9 mouse cellular contexts compared by ENCODE assay signal in the genomic region with DNA sequence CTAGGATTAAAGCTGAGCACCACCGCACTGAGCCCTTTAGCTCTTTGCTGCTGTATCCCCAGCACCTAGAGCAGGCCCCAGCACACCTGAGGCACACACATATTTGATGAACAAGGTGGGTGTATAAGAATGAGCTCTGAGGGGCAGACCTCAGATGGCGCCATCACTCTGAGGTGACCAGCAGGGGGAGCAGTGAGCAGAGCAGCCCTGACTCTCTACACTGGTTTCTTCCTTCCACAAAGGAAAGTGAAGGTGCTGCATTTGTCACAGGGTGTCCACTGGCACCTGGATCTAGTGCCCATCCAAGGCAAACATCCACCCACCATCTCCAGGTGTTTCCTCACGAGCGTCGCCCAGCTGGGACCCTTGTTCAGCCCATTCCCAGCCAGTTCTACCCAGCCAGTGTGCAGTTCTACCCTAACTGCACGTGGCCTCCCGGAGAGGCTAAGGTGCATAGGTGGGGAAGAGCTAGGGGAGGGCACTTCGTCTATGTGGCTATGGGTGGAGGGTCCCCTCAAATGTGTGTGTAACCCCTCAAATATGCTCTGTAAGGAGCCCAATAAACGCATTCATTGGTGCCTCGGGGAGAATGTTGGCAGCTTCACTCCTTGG. TPM values are rescaled to one million over a fixed set of nuclear protein-coding genes. Genes with fewer than 3 reads are reported as not detected.
DNase-seq lines count a peak whose midpoint lies in the region; ATAC-seq and TF ChIP-seq lines count a peak whose summit lies in the region.
"Had no signal": no experiment of that assay in that cellular context is flagged by ENCODE, and none has a peak within 500 bp of the region (broad histone marks: within the 10 kb centered on the region; RNA-seq: fewer than 3 reads in every experiment).

No protein-coding gene starts in this region.

- H3K9ac ChIP-seq in CH12.LX (ENCODE audit: insufficient read depth, low read depth) = no peak overlapping the region
- no peak overlapping the region for H3K9ac ChIP-seq in heart, embryonic 12.5 days
- no peak overlapping the region for H3K9ac ChIP-seq in midbrain, postnatal 0 days (replicated peaks; ENCODE audit: low read length, poor library complexity, severe bottlenecking)
- H3K9ac ChIP-seq: liver, embryonic 15.5 days had no signal

- H3K36me3 ChIP-seq in CH12.LX (replicated peaks in 1 of 2; ENCODE audit: control insufficient read depth in 1 of 2, insufficient read depth in 1 of 2, low read length in 1 of 2) = no peaks in the 10 kb centered on the region
- H3K36me3 ChIP-seq in heart, embryonic 12.5 days = no peaks in the 10 kb centered on the region
- H3K36me3 ChIP-seq in midbrain, postnatal 0 days (ENCODE audit: insufficient read depth, low read length) = no peaks in the 10 kb centered on the region
- H3K36me3 ChIP-seq: liver, embryonic 15.5 days had no signal

- in situ Hi-C loops in CH12.LX (cut with MboI; ENCODE audit: low pct_ligation_motif_present, low pct_unique_long_range_greater_than_20kb, low sequenced_read_pairs) = no loop called here

- no peak overlapping the region for H3K4me3 ChIP-seq in CH12.LX (replicated peaks in 1 of 3; ENCODE audit: low read depth in 2 of 3, low read length in 2 of 3, poor library complexity in 1 of 3)
- no peak overlapping the region for H3K4me3 ChIP-seq in heart, embryonic 12.5 days
- H3K4me3 ChIP-seq in midbrain, postnatal 0 days (ENCODE audit: low read depth, low read length) = no peak overlapping the region
- H3K4me3 ChIP-seq: liver, embryonic 15.5 days had no signal

- peaks cover 3% of the 10 kb centered on the region in 2 experiments; a peak in 3 of 4 replicates for H3K4me1 ChIP-seq in CH12.LX (ENCODE audit: control insufficient read depth in 1 of 2, insufficient read depth in 2 of 2)
- no peaks in the 10 kb centered on the region for H3K4me1 ChIP-seq in heart, embryonic 12.5 days (replicated peaks)
- no peaks in the 10 kb centered on the region for H3K4me1 ChIP-seq in midbrain, postnatal 0 days (ENCODE audit: insufficient read depth, low read length)
- H3K4me1 ChIP-seq: liver, embryonic 15.5 days had no signal

- no peaks in the 10 kb centered on the region for H3K9me3 ChIP-seq in CH12.LX (replicated peaks; ENCODE audit: low read length)
- H3K9me3 ChIP-seq in heart, embryonic 12.5 days (replicated peaks) = no peaks in the 10 kb centered on the region
- H3K9me3 ChIP-seq in midbrain, postnatal 0 days (ENCODE audit: low read length) = no peaks in the 10 kb centered on the region
- H3K9me3 ChIP-seq: liver, embryonic 15.5 days had no signal

- H3K27ac ChIP-seq in CH12.LX (ENCODE audit: insufficient read depth, low read depth) = no peak overlapping the region
- no peak overlapping the region for H3K27ac ChIP-seq in heart, embryonic 12.5 days (ENCODE audit: poor library complexity, severe bottlenecking)
- no peak overlapping the region for H3K27ac ChIP-seq in midbrain, postnatal 0 days (ENCODE audit: low read depth, low read length)
- H3K27ac ChIP-seq: liver, embryonic 15.5 days had no signal

- intact Hi-C loops in gastrocnemius, postnatal 14 days (cut with DNase I; ENCODE audit: low total_unique reads) = loop anchor here (5.0 kb wide), 1 partner anchor 37 kb away; no protein-coding TSS in a partner anchor

- TF ChIP-seq RAD21 in CH12.LX (IDR thresholded peaks at IDR 0.05; ENCODE audit: low read depth, low read length) = peak; percentile 6

- H3K4me2 ChIP-seq in CH12.LX (ENCODE audit: insufficient read depth, low read depth, poor library complexity, severe bottlenecking) = no peak overlapping the region
- H3K4me2 ChIP-seq in heart, embryonic 12.5 days = no peak overlapping the region
- no peak overlapping the region for H3K4me2 ChIP-seq in midbrain, postnatal 0 days (ENCODE audit: low read depth, low read length, poor library complexity, severe bottlenecking)
- H3K4me2 ChIP-seq: liver, embryonic 15.5 days had no signal

- 0 out of 2 replicates have a peak, but pooled peaks have one; percentile 34 for ATAC-seq in heart, embryonic 12.5 days (ENCODE audit: insufficient number of reproducible peaks, low FRiP score)
- ATAC-seq in midbrain, postnatal 0 days (ENCODE audit: low FRiP score) = no peak

- TF ChIP-seq CTCF in CH12.LX (conservative IDR thresholded peaks at IDR 0.05 in 1 of 2, IDR thresholded peaks at IDR 0.05 in 1 of 2; ENCODE audit: low read depth in 2 of 2, low read length in 2 of 2) = peak; percentile 77 to 80
- peak; percentile 87 for TF ChIP-seq CTCF in midbrain, postnatal 0 days (IDR thresholded peaks at IDR 0.05)

- WGBS in heart, embryonic 12.5 days = 43% methylated on average over 10 of the region's 10 CpGs
- 48% methylated on average over 10 of the region's 10 CpGs for WGBS in midbrain, postnatal 0 days

- no peaks in the 10 kb centered on the region for H3K27me3 ChIP-seq in CH12.LX (replicated peaks)
- H3K27me3 ChIP-seq in heart, embryonic 12.5 days (replicated peaks) = no peaks in the 10 kb centered on the region
- no peaks in the 10 kb centered on the region for H3K27me3 ChIP-seq in midbrain, postnatal 0 days (ENCODE audit: insufficient read depth, low read length)

- no peak for TF ChIP-seq POLR2A in CH12.LX (IDR thresholded peaks at IDR 0.05; ENCODE audit: low read depth, low read length)

- dilution Hi-C loops in CH12.LX (cut with MboI; ENCODE audit: extremely low pct_ligation_motif_present, extremely low pct_unique_long_range_greater_than_20kb, low sequenced_read_pairs) = no loop called here

- no peaks in the 10 kb centered on the region for H3K79me2 ChIP-seq in CH12.LX (replicated peaks; ENCODE audit: control insufficient read depth, extremely low read depth, insufficient read depth, poor library complexity, severe bottlenecking)

- DNase-seq in gastrocnemius, postnatal 14 days = peak; percentile 43
- no peak for DNase-seq in gastrocnemius, adult 18-20 months (ENCODE audit: low spot score)
- peak; percentile 63 for DNase-seq in CH12.LX (ENCODE audit: extremely low read depth)
- DNase-seq in cerebellum, postnatal 10 days = peak; percentile 88 to 92
- peak; percentile 53 to 87 for DNase-seq in kidney, postnatal 36 days
- peak; percentile 64 for DNase-seq in midbrain, postnatal 0 days (ENCODE audit: low spot score)
- DNase-seq in frontal cortex, postnatal 36 days (ENCODE audit: low spot score in 2 of 2) = no peak

- no peak for TF ChIP-seq EP300 in CH12.LX (IDR thresholded peaks at IDR 0.05; ENCODE audit: low read length)

TF ChIP-seq in CH12.LX, 34 proteins besides CTCF, POLR2A, EP300 and RAD21:
- TF ChIP-seq SMC3 (IDR thresholded peaks at IDR 0.05; ENCODE audit: low read depth, low read length) = peak; percentile 39
- TF ChIP-seq SIN3A (IDR thresholded peaks at IDR 0.05; ENCODE audit: low read length) = no peak
- TF ChIP-seq E2F4 (IDR thresholded peaks at IDR 0.05; ENCODE audit: insufficient replicate concordance, low read depth, low read length) = peak; percentile 73; the same call in 1 of the 2 replicates

RNA-seq across cellular contexts. Expression of gene Stxbp1, which starts 12.1 kb away (rescaled TPM):
- 10 to 100 TPM in 1 of 2 experiments, 1 to 10 TPM in 1; 7.2 to 10.6 TPM for total RNA-seq in gastrocnemius, postnatal 14 days (2021)
- total RNA-seq in gastrocnemius, adult 18-20 months (2021) = 1 to 10 TPM; 1.9 to 6.0 TPM
- total RNA-seq in CH12.LX (2012; rRNA removed) (1.4 and 2.5 TPM in 2 replicates), CH12.LX (2014; rRNA removed) (1.5 and 1.6 TPM in 2 replicates)
- 8.3 and 10.4 TPM in 2 replicates for polyA plus RNA-seq in CH12.LX (2012; ENCODE audit: insufficient read length, low read depth)
- 30.8 and 31.1 TPM in 2 replicates for polyA plus RNA-seq in heart, embryonic 12.5 days (2016; fragmentation: Nextera tagmentation; extraction: Ambion mirVana)
- total RNA-seq in midbrain, postnatal 0 days (2014; rRNA removed) = 185 and 264 TPM in 2 replicates
- polyA plus RNA-seq in midbrain, postnatal 0 days (2015; fragmentation: Nextera tagmentation; extraction: Ambion mirVana) = 424 and 430 TPM in 2 replicates

RNA-seq across cellular contexts. Expression of gene Fam129b, which starts 16.8 kb away (rescaled TPM):
- total RNA-seq in gastrocnemius, postnatal 14 days (2021) = 10 to 100 TPM; 12.1 to 15.8 TPM
- total RNA-seq in gastrocnemius, adult 18-20 months (2021) = 1 to 10 TPM; 4.8 to 8.2 TPM
- total RNA-seq in CH12.LX (2012; rRNA removed) (0.55 and 0.80 TPM in 2 replicates), CH12.LX (2014; rRNA removed) (0.19 and 0.26 TPM in 2 replicates)
- 0.49 and 0.50 TPM in 2 replicates for polyA plus RNA-seq in CH12.LX (2012; ENCODE audit: insufficient read length, low read depth)
- 62.0 and 64.4 TPM in 2 replicates for polyA plus RNA-seq in heart, embryonic 12.5 days (2016; fragmentation: Nextera tagmentation; extraction: Ambion mirVana)
- total RNA-seq in midbrain, postnatal 0 days (2014; rRNA removed) = 39.5 and 40.9 TPM in 2 replicates
- 17.7 and 18.1 TPM in 2 replicates for polyA plus RNA-seq in midbrain, postnatal 0 days (2015; fragmentation: Nextera tagmentation; extraction: Ambion mirVana)

Comparison
In these comparisons a context has a peak if more than half of its experiments do, and no peak if none do; other contexts are left out.
1. DNase-seq: peak in gastrocnemius, postnatal 14 days (single experiment), CH12.LX (single experiment), cerebellum, postnatal 10 days (2 of 2), kidney, postnatal 36 days (2 of 2) and midbrain, postnatal 0 days (single experiment); none in gastrocnemius, adult 18-20 months (single experiment) and frontal cortex, postnatal 36 days (0 of 2).
2. RNA of gene Stxbp1, which starts 12.1 kb away (total RNA-seq): 185 to 264 TPM in midbrain, postnatal 0 days; 7.2 to 10.6 TPM in gastrocnemius, postnatal 14 days, 1.9 to 6.0 TPM in gastrocnemius, adult 18-20 months and 1.4 to 2.5 TPM in CH12.LX; every median in the first group is over 10 times any median in the second.